Mouse (Mus musculus) embryo, embryonic 11.5 days (tissue): ENCODE data around the gene Cytip.

Experiments used
- DNase-seq: peaks from one replicate; pipeline ENCODE4 v3.0.0-alpha.2; 2012; ENCODE audit warnings: low read depth, low spot score

Gene Cytip

DNA sequence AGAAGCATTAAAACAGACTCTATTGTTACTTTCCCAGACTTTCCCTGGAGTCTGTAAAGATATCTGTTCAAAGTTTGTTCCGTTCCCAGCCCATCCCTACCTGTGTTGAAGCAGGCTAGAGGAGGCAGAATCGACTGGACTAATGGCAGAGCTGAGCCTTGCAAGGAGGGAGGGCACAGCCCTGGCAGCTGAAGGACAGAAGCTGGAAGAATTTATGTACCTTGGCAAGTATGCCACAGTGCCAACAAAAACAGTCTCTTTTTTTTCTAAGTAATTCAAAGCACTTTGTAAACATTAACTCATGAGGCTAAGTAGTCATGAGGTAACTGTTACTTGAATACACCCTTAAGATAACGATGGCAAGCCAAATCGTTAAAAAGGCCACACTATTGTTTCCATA, at the start of gene Cytip:
Gene Cytip, minus strand, starts transcription at position 187 of the 400 bp plus-strand sequence.
- no peak for DNase-seq

- no peak for DNase-seq
Measured at GRCm38 (mm10) chr2:58240639-58241038, 45.3 kb upstream of the Cytip start.

GRCm38 (mm10) chr2:58237487-58237886, 42.2 kb upstream of the Cytip start:
- no peak for DNase-seq

- peak; percentile 24 for DNase-seq
Measured at GRCm38 (mm10) chr2:58199442-58199841, 4.1 kb upstream of the Cytip start.

DNA sequence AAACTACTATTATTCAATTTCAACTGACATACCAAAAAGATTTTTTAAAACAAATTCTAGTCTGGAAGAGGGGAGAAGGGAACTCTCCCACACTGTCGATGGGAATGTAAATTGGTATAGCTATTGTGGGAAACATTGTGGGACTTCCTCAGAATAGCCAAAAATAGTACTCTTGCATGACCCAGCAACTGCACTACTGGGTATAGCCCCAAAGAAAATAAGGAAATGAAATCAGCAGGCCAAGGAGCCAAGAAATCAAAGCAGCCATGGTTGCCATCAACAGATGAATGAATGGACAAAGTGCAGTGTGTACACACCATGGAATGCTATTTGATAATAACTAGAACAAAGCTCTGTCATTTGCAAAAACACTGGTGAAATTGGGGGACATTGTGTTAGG, 1.5 kb upstream of the Cytip start:
- no peak for DNase-seq

DNA sequence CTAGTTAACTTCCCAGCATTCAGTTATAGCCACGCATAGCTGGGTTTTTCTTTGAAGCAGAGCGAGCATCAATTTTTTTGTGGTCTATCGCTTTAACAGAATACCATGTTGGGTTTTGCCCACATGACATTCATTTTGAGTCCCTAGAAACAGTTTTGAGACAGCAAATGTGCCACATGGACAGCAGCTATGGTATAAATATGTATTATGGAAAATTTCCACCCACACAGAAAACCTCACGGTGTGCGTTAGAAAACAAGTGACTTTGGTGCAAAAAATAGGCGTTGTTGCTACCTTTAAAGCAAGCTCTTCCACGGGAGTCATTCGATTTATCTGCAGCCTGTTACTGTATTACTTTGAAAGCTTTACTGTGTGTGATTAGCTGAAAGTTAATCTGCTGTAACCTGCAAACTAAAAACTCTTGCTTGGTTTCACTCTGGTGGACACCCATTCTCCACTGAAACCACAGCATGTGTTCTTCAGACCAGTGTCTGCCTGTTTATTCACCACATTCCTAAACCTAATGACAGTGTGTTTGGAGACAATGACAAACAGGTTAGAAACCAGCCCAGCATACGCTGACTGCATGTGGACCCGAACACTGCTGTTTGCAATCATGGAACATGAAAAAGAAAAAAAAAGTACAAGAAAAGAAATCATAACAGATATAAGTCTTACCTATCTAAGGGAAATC, 763 bp downstream of the Cytip start:
- no peak for DNase-seq

DNA sequence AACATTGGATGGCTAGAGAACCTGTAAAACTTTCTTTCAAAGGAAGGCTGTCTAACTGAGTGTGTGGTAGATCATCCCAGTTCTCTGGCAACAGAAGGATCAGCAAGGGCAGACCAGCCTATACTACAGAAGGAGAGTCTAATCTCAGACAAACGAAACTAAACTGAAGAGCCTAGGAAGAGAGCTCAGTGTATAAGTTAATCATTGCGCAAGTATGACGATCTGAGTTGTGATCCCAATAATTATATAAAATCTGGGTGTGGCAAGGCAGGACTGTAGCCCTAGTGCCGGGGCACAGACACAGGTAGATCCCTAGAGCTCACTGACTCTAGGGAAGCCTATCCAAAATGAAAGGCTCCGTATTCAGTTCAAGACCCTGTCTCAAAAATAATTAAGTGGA, 3.2 kb downstream of the Cytip start:
- no peak for DNase-seq

- DNase-seq: no peak
Measured at GRCm38 (mm10) chr2:58189501-58189900, 5.8 kb downstream of the Cytip start.

DNA sequence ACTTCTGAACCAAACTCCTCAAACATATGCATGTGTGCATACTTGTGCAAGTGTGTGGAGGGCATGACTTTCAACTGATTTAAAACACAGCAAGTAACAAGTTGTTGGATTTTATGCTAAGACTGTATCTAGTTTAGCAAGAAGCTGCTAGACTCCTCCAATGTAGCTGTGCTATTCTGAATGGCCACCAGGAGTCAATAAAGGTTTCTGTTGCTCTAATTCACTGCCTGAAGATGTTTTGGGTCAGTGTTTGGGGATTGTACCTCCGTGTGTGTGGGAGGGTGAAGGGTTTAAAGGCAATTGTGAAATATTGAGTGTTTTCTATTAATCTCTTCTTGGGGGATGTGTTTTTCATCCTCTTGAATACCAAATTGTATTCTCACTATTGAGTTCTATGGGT, 6.4 kb downstream of the Cytip start:
- no peak for DNase-seq

DNA sequence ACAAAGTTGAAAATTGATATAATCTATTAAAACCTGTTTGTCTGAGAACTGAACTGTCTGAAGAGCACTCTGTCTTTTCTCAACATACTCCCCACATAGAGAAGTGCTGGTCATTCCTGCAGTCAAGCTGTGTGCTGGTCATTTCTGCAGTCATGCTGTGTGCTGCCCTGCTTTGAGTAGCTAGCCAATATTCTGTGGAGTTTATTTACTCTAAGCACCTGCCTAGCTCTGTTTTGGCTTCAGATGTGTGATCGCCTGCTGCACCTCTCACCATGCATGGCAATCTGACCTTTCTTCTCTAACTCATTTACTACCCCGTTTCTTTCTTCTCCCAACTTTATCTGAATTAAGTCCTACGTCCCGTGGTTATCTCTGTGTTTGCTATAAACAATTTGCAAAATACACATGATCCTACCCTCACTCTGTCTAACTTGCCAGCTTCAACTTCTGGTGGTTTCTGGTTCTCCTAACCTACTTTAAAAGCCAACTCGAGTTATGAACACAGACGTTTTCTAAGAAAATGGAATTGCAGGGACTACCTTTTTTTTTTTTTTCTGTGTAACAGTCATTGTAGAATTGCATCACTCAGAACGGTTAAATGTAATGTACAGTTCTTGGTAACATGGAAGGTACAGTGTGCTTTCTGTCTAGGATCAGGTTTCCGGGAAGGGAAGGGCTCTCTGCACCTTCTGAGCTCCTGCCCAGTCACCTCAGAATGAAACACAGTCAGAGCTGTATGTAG, 7.9 kb downstream of the Cytip start:
- no peak for DNase-seq

- no peak for DNase-seq
Measured at GRCm38 (mm10) chr2:58184197-58184596, 11.1 kb downstream of the Cytip start.

DNA sequence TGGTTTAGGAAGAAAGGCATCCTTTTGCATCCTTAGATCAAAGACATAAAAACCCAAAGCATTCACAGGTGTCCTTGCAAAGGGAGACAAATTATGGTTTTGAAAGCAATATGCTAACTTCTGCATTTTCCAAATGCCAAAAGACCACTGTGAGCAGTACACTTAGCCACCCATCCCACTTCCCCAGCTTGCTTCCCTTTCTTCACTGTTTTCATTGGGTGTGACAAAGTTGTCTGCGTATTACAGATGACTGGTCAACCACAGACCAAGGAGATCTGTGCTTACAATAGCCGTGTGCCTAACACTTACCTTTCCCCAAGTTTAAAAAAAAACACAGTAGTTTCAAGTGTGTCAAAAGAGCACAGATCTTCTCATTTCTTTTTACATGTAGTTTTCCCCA, 11.7 kb downstream of the Cytip start:
- no peak for DNase-seq

DNA sequence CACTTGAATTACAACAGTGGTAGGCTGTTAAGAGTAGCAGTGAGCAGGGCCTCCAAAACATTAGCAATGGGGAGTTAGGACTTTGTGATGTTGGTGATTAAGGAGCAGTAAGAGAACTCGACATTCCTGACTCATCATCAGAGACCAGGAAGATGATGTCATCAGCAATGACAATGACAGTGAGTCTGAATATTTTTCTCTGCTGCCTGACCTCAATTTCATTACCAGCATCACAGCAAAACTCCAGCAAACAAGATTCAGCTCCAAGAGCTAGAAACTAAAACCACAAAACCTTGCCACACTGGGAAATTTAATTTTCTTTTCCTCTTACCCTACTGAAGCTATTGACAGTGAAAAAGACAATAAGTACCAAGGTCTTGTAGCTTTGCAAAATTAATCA, 14.6 kb downstream of the Cytip start:
- DNase-seq: no peak

GRCm38 (mm10) chr2:58179056-58179455, 16.3 kb downstream of the Cytip start:
- DNase-seq: no peak

DNA sequence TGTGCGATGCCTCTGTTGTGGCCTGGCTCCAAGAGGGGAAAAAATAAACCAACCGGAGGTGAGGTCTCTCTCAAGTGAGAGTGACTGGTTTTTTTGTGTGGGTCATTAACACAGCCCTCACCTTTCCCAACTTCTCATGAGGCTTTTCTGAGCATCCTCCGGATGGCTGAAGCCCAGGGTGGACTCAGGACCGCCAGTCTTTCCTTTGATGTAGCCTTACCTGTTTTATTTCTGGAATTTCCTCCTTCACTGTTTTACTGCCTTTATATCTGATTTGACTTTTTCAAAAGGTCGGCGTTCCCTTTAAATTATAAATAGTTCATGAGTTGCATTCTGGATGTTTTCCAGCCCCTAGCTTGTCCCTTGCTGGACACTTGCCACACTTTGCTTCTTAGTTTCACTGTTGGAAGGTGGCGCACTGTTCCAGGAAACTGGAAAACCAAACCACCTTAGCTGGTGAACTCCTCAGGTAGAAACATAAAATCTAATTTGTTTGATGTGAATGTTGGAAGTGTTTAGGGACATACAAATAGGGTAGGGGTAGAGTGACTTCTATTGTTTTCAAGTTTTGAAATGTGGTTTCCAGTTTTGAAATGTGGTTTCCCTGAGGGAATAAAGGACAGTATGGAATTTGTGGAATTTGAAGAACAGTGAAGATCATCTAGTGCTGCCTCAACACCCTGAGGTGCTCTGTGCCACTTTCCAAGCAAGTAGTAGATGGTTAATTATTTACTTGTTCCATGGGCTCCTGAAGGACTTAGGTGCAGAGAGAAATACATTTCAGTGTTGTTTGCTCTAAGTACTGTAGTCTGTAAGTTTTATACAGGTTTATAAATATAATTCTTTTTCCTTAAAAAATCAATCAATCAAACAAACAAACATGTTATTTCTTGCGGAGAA, 19.7 kb downstream of the Cytip start:
- DNase-seq: no peak

DNA sequence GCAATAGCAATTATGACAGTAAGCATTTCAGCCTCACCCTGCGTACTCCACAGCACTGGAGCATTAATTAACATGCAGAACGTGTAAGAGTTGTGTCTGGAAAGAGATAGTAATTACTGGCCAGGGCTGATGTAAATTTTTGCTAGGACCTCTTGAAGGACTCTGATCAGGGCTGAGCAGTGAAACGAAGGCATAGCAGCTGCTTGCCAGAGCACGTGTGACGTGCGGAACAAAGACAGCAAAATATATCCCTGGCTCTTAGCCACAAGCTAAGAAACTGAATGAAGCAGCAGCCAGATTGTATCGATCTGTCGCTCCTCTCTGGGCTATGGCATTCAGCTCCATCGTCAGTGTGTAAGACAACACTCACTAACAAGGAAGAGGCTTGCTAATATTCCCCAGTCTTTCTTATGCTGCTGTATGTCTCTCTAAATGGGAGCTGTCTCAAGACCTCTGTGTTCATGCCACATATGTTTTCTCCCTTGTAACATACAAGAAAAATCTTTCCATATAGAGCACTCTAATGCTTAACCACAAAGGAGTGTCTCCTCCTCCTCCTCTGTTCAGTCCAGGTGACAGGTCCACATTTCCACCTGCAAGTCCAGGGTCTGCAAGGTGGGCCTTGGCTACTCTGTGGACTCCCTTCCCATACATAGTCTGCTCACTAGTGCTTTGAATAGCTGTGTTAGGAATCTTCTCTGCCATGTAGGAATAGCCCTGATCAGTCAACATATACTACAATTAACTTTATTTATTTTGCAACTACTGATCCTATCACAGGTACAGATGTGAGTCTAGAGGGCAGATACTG, 20.7 kb downstream of the Cytip start:
- DNase-seq: no peak

DNA sequence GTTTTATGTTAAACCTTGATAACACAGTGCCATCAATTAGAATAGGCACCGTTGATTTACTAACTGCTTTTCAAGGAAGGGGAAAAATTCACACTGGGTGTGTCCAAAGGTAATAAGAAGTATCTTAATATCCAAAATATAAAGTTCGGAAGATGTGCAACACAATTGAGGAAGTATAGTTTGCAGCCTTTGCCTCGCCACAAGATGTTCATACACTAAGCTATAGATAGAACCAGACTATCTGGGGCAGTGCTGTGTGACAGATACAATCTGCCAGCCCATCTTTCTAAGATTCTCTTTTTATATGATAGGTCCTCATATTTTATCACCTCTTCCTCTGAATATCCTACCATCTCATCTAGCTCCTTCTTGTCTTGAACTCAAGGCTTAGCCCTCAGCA, 22.4 kb downstream of the Cytip start:
- DNase-seq: no peak

GRCm38 (mm10) chr2:58169173-58169572, 26.2 kb downstream of the Cytip start:
- DNase-seq: no peak

DNA sequence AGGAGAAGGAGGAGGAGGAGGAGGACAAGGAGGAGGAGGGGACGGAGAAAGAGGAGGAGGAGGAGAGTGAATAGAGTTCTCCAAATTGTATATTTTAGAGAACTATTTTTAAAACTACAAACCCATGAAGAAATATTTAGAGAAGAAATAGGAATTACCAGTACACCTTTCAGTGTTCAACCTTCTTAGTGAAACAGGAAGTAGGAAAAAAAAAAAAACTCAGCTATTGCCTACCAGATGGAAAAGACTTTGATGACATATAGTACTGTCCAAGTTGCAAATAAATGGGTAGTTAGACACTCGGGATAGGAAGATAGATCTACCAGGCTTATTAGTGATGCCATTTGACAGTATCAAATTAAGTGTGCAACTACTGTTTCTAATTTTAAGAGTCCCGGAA, 27.7 kb downstream of the Cytip start:
- no peak for DNase-seq

- no peak for DNase-seq
Measured at GRCm38 (mm10) chr2:58166764-58167163, 28.6 kb downstream of the Cytip start.

DNA sequence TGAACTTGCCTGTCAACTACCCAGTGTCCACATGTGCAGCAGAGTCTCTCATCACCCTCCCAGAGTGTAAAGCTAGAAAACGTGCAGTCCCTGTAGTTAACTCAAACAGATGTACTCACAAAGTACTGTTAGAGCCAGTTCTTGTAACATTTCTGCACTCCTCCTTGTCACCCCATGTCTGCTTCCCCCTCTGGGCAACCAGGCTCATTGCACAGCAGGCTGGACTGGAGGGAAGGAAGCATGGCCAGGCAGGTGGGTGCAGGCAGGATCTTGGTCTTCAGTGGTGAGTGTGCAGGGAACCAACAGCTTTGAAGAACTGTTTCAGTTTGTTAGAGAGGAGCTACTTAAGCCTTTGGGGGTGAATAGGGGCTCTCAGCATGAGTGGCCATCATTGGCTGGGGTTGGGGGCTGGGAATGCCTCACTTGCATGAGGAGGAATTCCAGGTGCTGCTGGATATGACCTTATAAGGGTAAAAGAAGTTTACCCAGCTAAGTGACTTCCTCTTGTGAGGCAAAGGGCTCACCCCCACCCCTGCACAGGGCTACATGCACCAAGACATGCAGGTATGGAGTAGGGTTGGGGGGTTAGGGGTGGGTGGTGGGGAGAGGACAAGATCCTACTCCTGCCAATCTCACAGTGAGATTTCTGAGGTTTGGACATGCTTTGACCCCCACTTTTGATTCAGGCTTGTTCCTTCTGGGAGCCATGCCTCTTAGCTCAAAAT, 31.7 kb downstream of the Cytip start:
- no peak for DNase-seq
